In genomic region chr13:109439436-109440161, GRCm38 (mm10) we compare ENCODE assay signal across 8 mouse cellular contexts.
DNase-seq lines count a peak whose midpoint lies in the region; ATAC-seq and TF ChIP-seq lines count a peak whose summit lies in the region.

No protein-coding gene starts in this region.

- peak overlapping the region in 1 of 2 experiments; percentile 54; a peak in 2 of 4 replicates for H3K4me3 ChIP-seq in heart, embryonic 14.5 days (ENCODE audit: control insufficient read depth in 1 of 2, insufficient read depth in 1 of 2, low read depth in 1 of 2, low read length in 2 of 2)
- peak overlapping the region; percentile 60 for H3K4me3 ChIP-seq in forebrain, embryonic 14.5 days (ENCODE audit: low read depth, low read length)
- peak overlapping the region; percentile 47 for H3K4me3 ChIP-seq in kidney, postnatal 0 days (replicated peaks; ENCODE audit: low read depth, low read length)
- H3K4me3 ChIP-seq in neural tube, embryonic 12.5 days = no peak overlapping the region

- H3K9me3 ChIP-seq in heart, embryonic 14.5 days (ENCODE audit: control insufficient read depth, low read length) = no peaks in the 10 kb centered on the region
- H3K9me3 ChIP-seq in forebrain, embryonic 14.5 days (replicated peaks; ENCODE audit: control insufficient read depth, low read length) = no peaks in the 10 kb centered on the region
- no peaks in the 10 kb centered on the region for H3K9me3 ChIP-seq in kidney, postnatal 0 days (replicated peaks; ENCODE audit: low read length)
- H3K9me3 ChIP-seq in neural tube, embryonic 12.5 days = no peaks in the 10 kb centered on the region

- TF ChIP-seq CTCF in kidney, postnatal 0 days (IDR thresholded peaks at IDR 0.05; ENCODE audit: low read depth) = no peak

- H3K36me3 ChIP-seq in heart, embryonic 14.5 days (ENCODE audit: control insufficient read depth, insufficient read depth, low read length) = no peaks in the 10 kb centered on the region
- H3K36me3 ChIP-seq in forebrain, embryonic 14.5 days (ENCODE audit: control insufficient read depth, insufficient read depth, low read length) = no peaks in the 10 kb centered on the region
- H3K36me3 ChIP-seq in kidney, postnatal 0 days (ENCODE audit: insufficient read depth, low read length) = no peaks in the 10 kb centered on the region
- H3K36me3 ChIP-seq in neural tube, embryonic 12.5 days = no peaks in the 10 kb centered on the region

- no peak overlapping the region; the same call in 1 of the 2 replicates for H3K9ac ChIP-seq in heart, embryonic 14.5 days (ENCODE audit: low read length)
- H3K9ac ChIP-seq in forebrain, embryonic 14.5 days (ENCODE audit: low read length) = peak overlapping the region; percentile 82; the same call in 1 of the 2 replicates
- H3K9ac ChIP-seq in kidney, postnatal 0 days (ENCODE audit: low read depth, low read length) = no peak overlapping the region
- no peak overlapping the region for H3K9ac ChIP-seq in neural tube, embryonic 12.5 days

- intact Hi-C loops in heart, postnatal 14 days (cut with DNase I) = loop anchor here (5.0 to 10.0 kb wide), 3 partner anchors 78 to 205 kb away; no protein-coding TSS in a partner anchor

- peak overlapping the region; percentile 89 for H3K4me2 ChIP-seq in heart, embryonic 14.5 days (ENCODE audit: low read length)
- peak overlapping the region; percentile 65 for H3K4me2 ChIP-seq in forebrain, embryonic 14.5 days (ENCODE audit: low read length)
- H3K4me2 ChIP-seq in kidney, postnatal 0 days (ENCODE audit: low read length) = peak overlapping the region; percentile 77
- peak overlapping the region; percentile 66 for H3K4me2 ChIP-seq in neural tube, embryonic 12.5 days (replicated peaks)

- WGBS in heart, embryonic 14.5 days = 62% methylated on average over 5 of the region's 5 CpGs
- WGBS in forebrain, embryonic 14.5 days = 76% methylated on average over 5 of the region's 5 CpGs
- WGBS in kidney, postnatal 0 days = 65% methylated on average over 5 of the region's 5 CpGs
- 73% methylated on average over 5 of the region's 5 CpGs for WGBS in neural tube, embryonic 12.5 days

- peaks cover 2 to 4% of the 10 kb centered on the region in 2 experiments; a peak in 1 of 4 replicates for H3K4me1 ChIP-seq in heart, embryonic 14.5 days (ENCODE audit: control insufficient read depth in 2 of 2, insufficient read depth in 2 of 2, low read length in 2 of 2)
- peaks cover 20% of the 10 kb centered on the region; the same call in 1 of the 2 replicates for H3K4me1 ChIP-seq in forebrain, embryonic 14.5 days (ENCODE audit: control insufficient read depth, insufficient read depth, low read length)
- H3K4me1 ChIP-seq in kidney, postnatal 0 days (replicated peaks; ENCODE audit: insufficient read depth, low read length) = 0 out of 2 replicates have a peak, but pooled peaks cover 5% of the 10 kb centered on the region
- peaks cover 7% of the 10 kb centered on the region for H3K4me1 ChIP-seq in neural tube, embryonic 12.5 days

- peak overlapping the region in 1 of 2 experiments; percentile 77; a peak in 1 of 4 replicates for H3K27ac ChIP-seq in heart, embryonic 14.5 days (replicated peaks in 1 of 2; ENCODE audit: control insufficient read depth in 1 of 2, insufficient read depth in 1 of 2, low read depth in 2 of 2, low read length in 2 of 2)
- H3K27ac ChIP-seq in forebrain, embryonic 14.5 days (ENCODE audit: low read depth, low read length) = peak overlapping the region; percentile 94
- peak overlapping the region; percentile 81 for H3K27ac ChIP-seq in kidney, postnatal 0 days
- no peak overlapping the region for H3K27ac ChIP-seq in neural tube, embryonic 12.5 days

- no peaks in the 10 kb centered on the region for H3K27me3 ChIP-seq in heart, embryonic 14.5 days (ENCODE audit: control insufficient read depth, insufficient read depth, low read length)
- no peaks in the 10 kb centered on the region for H3K27me3 ChIP-seq in forebrain, embryonic 14.5 days (replicated peaks; ENCODE audit: control insufficient read depth, insufficient read depth, low read length)
- H3K27me3 ChIP-seq in kidney, postnatal 0 days (ENCODE audit: insufficient read depth, low read length) = no peaks in the 10 kb centered on the region
- no peaks in the 10 kb centered on the region for H3K27me3 ChIP-seq in neural tube, embryonic 12.5 days (replicated peaks)

- no peak for DNase-seq in heart, postnatal 14 days
- DNase-seq in forebrain, embryonic 14.5 days (ENCODE audit: low spot score) = no peak
- no peak for DNase-seq in kidney, postnatal 0 days (ENCODE audit: low spot score)
- DNase-seq in spleen, postnatal 36 days (ENCODE audit: low spot score in 2 of 2) = no peak
- DNase-seq in frontal cortex, postnatal 25 days (ENCODE audit: low spot score in 2 of 2) = no peak
- no peak for DNase-seq in adrenal gland, postnatal 36 days

- no peak for ATAC-seq in heart, embryonic 14.5 days (ENCODE audit: insufficient number of reproducible peaks, insufficient read depth, low FRiP score, low read depth)
- ATAC-seq in forebrain, embryonic 14.5 days = no peak
- no peak for ATAC-seq in kidney, postnatal 0 days (replicated peaks; ENCODE audit: low FRiP score, low read depth)
- no peak for ATAC-seq in neural tube, embryonic 12.5 days (ENCODE audit: low FRiP score, low read depth)
